Mouse (Mus musculus) bone marrow, adult 2 months (tissue): Measurements from ENCODE around the gene Tirap. TPM values are rescaled to one million over a fixed set of nuclear protein-coding genes. Genes with fewer than 3 reads are reported as not detected.
A peak's percentile ranks its signal among the peaks of the same experiment; 100 is the strongest.

Source experiments
- H3K27ac ChIP-seq: fragments of 200-500 bp; 2 replicates; pipeline ENCODE4 v1.5.1; 2012; ENCODE audit warnings: low read depth, mild to moderate bottlenecking, control low read depth, inconsistent platforms, low read length; ENCODE audit not compliant: control insufficient read depth, poor library complexity, insufficient read depth
- H3K4me1 ChIP-seq: fragments of 200-500 bp; 2 replicates; pipeline ENCODE4 v1.6.1; 2011; ENCODE audit warnings: low read length; ENCODE audit not compliant: control insufficient read depth, insufficient read depth
- H3K4me3 ChIP-seq: fragments of 200-500 bp; replicated peaks from 2 replicates; pipeline ENCODE3; 2011; ENCODE audit warnings: mild to moderate bottlenecking, low read depth, low read length, control low read depth; ENCODE audit not compliant: control insufficient read depth
- CTCF ChIP-seq: fragments of 200-500 bp; IDR thresholded peaks from 2 replicates; pipeline ENCODE4 v1.5.1; 2011; ENCODE audit warnings: low read length, control low read depth; ENCODE audit not compliant: control insufficient read depth, insufficient read depth
- POLR2A ChIP-seq: fragments of 200-500 bp; IDR thresholded peaks from 2 replicates; pipeline ENCODE4 v1.6.1; 2011; ENCODE audit warnings: low read depth, mild to moderate bottlenecking, control low read depth, low read length, borderline replicate concordance; ENCODE audit not compliant: control insufficient read depth
- WGBS: fragments of 180-500 bp; shearing (Covaris S2); methylation state at CpG from one replicate; pipeline ENCODE4 v1.1.7; 2018; 5-methylcytosine and 5-hydroxymethylcytosine counted together
- polyA plus RNA-seq: library from polyadenylated mRNA; stranded (reverse); fragments of >200 nt; gene quantifications from 2 replicates; pipeline ENCODE4 v1.2.4, GENCODE M21; 2011; ENCODE audit warnings: low replicate concordance; ENCODE audit not compliant: missing spikeins, insufficient read depth, insufficient read length

Gene Tirap
- polyA plus RNA-seq, 1 experiment: 7.5 TPM

- H3K4me3 ChIP-seq: no peak overlapping the region
- TF ChIP-seq POLR2A: no peak
- no peak for TF ChIP-seq CTCF
- 17% methylated on average over 5 of the region's 5 CpGs for WGBS
- peaks cover 2% of the 10 kb centered on the region for H3K4me1 ChIP-seq
- no peak overlapping the region for H3K27ac ChIP-seq
These were observed 16.7 kb downstream of the Tirap start for GRCm38 (mm10) chr9:35183359-35183758.

GRCm38 (mm10) chr9:35182832-35183231 lies 17.3 kb downstream of the Tirap start:
- WGBS: 36% methylated on average over 2 of the region's 2 CpGs
- no peak overlapping the region for H3K27ac ChIP-seq

DNA sequence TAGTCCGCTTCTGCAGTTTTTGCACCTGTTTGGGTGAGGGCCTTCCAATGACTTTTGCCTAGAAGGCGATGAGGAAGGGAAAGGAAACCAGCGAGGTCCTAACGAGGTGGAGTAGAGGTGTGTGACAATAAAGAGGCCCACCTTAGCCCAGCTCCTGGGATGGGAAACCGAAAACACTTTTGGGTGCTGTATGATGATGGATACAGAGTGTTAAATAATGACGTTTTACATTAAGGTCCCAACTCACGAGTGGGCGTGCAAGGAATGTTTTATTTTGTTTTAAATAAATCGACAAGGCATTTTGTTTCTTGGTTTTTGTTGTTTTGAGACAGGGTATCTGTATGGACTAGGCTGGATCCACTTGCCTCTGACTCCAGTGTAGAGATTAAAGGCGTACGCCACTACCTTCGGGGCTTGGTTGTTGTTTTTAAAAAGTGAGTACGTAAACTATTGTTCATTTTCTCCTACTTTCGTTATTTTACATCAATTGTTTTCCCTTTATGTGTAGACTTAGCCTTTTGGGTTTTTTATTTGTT lies 23.9 kb downstream of the Tirap start:
- 36% methylated on average over 14 of the region's 14 CpGs for WGBS
- Histone ChIP-seq H3K4me3 (peak overlapping the region; percentile 91), H3K4me1 (peaks cover 2% of the 10 kb centered on the region; the same call in 1 of the 2 replicates), H3K27ac (no peak overlapping the region)
- no peak for TF ChIP-seq POLR2A
- no peak for TF ChIP-seq CTCF

More at GRCm38 (mm10) chr9:35182832-35183231, 17.3 kb downstream of the Tirap start:
- TF ChIP-seq CTCF (no peak), POLR2A (no peak)
- Histone ChIP-seq H3K4me3 (no peak overlapping the region), H3K4me1 (peaks cover 2% of the 10 kb centered on the region)

DNA sequence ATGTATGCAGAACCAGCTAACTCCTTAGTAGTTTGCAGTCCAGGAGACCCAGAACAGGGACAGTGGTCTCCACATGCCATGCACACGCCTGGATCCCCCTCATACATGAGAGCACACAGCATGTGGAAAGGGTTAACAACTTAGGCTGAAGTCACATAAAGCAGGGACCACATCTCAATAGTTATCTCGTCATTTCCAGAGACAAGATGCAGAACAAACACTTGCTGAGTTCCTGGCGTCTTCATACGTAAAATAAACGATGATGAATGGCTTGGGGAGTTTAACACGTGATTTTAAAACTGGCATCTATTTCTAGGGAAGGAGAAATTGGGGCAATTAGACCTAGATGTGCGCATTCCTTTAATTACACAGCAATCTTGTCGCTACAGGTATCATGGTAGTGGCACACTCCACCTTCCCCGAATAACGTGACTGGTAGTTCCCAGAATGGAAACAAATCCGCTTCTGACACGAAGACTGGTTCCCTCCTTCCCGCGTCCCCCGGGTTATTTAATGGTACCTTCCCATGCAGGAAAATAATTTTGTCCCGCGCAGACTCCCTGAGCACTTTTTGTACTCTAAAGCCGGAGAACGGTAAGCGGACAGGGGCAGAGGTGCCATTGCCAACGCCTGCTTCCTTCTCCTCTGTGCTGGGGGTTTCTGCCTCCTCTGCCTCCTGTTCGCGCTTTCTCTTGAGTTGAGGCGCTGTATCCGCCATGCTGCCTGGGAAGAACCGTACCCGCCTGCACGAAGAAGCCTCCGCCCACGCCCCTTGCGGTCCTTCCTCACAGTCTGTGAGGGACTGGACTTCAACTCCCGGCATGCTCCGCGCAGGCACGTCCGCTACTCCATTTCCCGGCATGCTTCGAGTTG lies 24.6 kb downstream of the Tirap start, which contains the start of gene Dcps:
Gene Dcps, minus strand, starts transcription at position 811 of the 873 bp plus-strand sequence.
- H3K27ac ChIP-seq: peak within 1 kb of the TSS; percentile 74
- peak; percentile 34; the same call in 1 of the 2 replicates for TF ChIP-seq CTCF
- TF ChIP-seq POLR2A: peak; percentile 75; the same call in 1 of the 2 replicates
- WGBS: under 1% methylated on average over 38 of the region's 38 CpGs
- H3K4me3 ChIP-seq: peak within 1 kb of the TSS; percentile 91
- H3K4me1 ChIP-seq: peaks cover 2% of the 10 kb centered on the region; the same call in 1 of the 2 replicates

GRCm38 (mm10) chr9:35173331-35173730 lies 26.8 kb downstream of the Tirap start:
- no peak for TF ChIP-seq POLR2A
- no peak for TF ChIP-seq CTCF
- Histone ChIP-seq H3K4me1 (peaks cover 2% of the 10 kb centered on the region; the same call in 1 of the 2 replicates), H3K27ac (no peak overlapping the region), H3K4me3 (no peak overlapping the region)
- WGBS: 49% methylated on average over 1 of the region's 1 CpGs

DNA sequence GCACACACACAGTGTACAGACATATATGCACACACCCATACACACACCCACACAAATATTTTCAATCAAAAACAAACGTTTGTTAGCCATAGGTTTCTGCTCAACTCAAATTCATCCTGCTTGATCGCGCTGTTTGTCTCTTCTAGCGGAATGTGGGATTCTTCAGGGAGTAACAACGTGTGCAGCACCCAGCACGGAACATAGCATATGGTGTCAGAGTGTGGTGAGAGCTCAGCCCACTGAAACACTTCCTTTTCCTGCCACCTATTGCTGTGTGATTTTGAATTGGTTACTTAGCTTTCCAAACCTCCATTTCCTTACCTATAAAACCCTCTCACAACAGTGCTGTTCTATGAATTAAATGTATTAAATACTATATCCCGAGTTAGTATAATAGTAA lies 30.0 kb downstream of the Tirap start:
- Histone ChIP-seq H3K27ac (no peak overlapping the region), H3K4me3 (no peak overlapping the region), H3K4me1 (peaks cover under 1% of the 10 kb centered on the region; the same call in 1 of the 2 replicates)
- WGBS: 59% methylated on average over 7 of the region's 7 CpGs
- TF ChIP-seq POLR2A (no peak), CTCF (no peak)

DNA sequence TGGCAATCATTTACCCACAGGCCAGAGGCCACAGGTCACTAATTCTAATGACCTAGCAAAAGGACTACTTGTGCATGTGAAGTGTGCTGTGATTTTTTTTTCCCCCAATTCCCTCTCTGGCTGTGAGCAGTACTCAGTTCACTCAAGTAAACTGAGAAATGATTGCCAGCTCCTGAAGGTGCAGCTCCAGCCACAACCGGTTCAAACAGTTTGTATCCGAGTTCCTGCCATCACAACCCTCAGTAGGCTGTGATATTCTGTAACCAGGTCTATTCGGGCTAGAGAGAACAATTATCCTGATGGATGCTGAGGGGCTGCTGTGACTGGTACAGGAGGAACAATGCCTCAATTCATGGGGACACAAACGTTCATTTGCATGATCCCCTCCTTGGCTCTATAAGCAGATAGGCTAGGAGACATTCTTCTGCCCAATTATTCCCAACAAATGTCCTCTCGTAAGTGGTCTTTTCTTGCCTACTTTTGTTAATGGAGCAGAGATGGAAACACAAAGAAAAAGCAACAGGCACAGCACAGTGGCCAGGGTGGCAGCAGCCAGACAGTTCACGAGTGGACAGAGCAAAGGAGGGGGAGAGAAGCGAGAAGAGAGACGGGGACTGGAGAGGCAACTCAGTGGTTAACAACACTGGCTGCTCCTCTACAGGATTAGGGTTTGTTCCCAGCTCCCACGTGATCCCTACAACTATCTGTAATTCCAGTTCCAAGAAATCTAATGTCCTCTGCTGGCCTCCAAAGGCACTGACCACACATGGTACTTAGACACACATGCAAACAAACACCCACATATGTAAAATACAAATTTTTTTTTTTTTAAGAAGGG lies 33.1 kb downstream of the Tirap start:
- Histone ChIP-seq H3K4me1 (no peaks in the 10 kb centered on the region), H3K4me3 (no peak overlapping the region), H3K27ac (no peak overlapping the region)
- 82% methylated on average over 9 of the region's 9 CpGs for WGBS
- TF ChIP-seq CTCF (no peak), POLR2A (no peak)
